Mouse (Mus musculus) heart, adult 9 months (tissue): ENCODE measurements around the gene Csmd2.
A peak's percentile ranks its signal among the peaks of the same experiment; 100 is the strongest.
"Not testable (repeated sequence)": the region's sequence is repeated elsewhere in the genome, so short reads cannot be mapped to it uniquely, and the experiment has no call there.

ENCODE experiments used
- DNase-seq, 2 experiments: peaks; one replicate each; pipeline ENCODE4 v3.0.0; 2022; ENCODE audit warnings: low spot score in 2 of 2

The Csmd2 gene

GRCm38 (mm10) chr4:128610706-128611105, 623.0 kb downstream of the Csmd2 start:
- no peak for DNase-seq

GRCm38 (mm10) chr4:128611726-128612125, 624.1 kb downstream of the Csmd2 start:
- DNase-seq: not testable (repeated sequence)

- DNase-seq: peak in 1 of 2 experiments; percentile 33
These were observed 625.7 kb downstream of the Csmd2 start for GRCm38 (mm10) chr4:128613326-128613725.

- DNase-seq: no peak
These were observed 628.1 kb downstream of the Csmd2 start for GRCm38 (mm10) chr4:128615761-128616160.
